ENCODE assay signal across 12 mouse cellular contexts in genomic region chr3:49592706-49593451, GRCm38 (mm10).
A peak's percentile ranks its signal among the peaks of the same experiment; 100 is the strongest.
DNase-seq lines count a peak whose midpoint lies in the region; ATAC-seq and TF ChIP-seq lines count a peak whose summit lies in the region.
"Had no signal": no experiment of that assay in that cellular context is flagged by ENCODE, and none has a peak within 500 bp of the region (broad histone marks: within the 10 kb centered on the region; RNA-seq: fewer than 3 reads in every experiment).

No protein-coding gene starts in this region.

- H3K4me2 ChIP-seq in midbrain, embryonic 16.5 days (ENCODE audit: low read length): no peak overlapping the region
- no peak overlapping the region for H3K4me2 ChIP-seq in embryonic facial prominence, embryonic 11.5 days (ENCODE audit: low read depth, low read length)
- H3K4me2 ChIP-seq in hindbrain, embryonic 12.5 days (replicated peaks): no peak overlapping the region
- peak overlapping the region; percentile 15 for H3K4me2 ChIP-seq in neural tube, embryonic 12.5 days (replicated peaks)
- no peak overlapping the region for H3K4me2 ChIP-seq in lung, postnatal 0 days (replicated peaks; ENCODE audit: low read depth, low read length)

- 54% methylated on average over 9 of the region's 9 CpGs for WGBS in midbrain, embryonic 10.5 days
- 33% methylated on average over 9 of the region's 9 CpGs for WGBS in midbrain, embryonic 16.5 days
- WGBS in embryonic facial prominence, embryonic 11.5 days: 18% methylated on average over 9 of the region's 9 CpGs
- WGBS in hindbrain, embryonic 12.5 days: 16% methylated on average over 9 of the region's 9 CpGs
- 11% methylated on average over 9 of the region's 9 CpGs for WGBS in neural tube, embryonic 12.5 days
- WGBS in lung, postnatal 0 days: 40% methylated on average over 9 of the region's 9 CpGs

- TF ChIP-seq CTCF in lung, postnatal 0 days (IDR thresholded peaks at IDR 0.05): no peak

- peaks cover 14% of the 10 kb centered on the region for H3K4me1 ChIP-seq in midbrain, embryonic 10.5 days
- H3K4me1 ChIP-seq in midbrain, embryonic 16.5 days (ENCODE audit: control insufficient read depth, insufficient read depth, low read length): no peaks in the 10 kb centered on the region
- H3K4me1 ChIP-seq in embryonic facial prominence, embryonic 11.5 days (ENCODE audit: control insufficient read depth, insufficient read depth, low read length): no peaks in the 10 kb centered on the region
- peaks cover 8% of the 10 kb centered on the region for H3K4me1 ChIP-seq in hindbrain, embryonic 12.5 days
- H3K4me1 ChIP-seq in neural tube, embryonic 12.5 days: no peaks in the 10 kb centered on the region; the same call in 1 of the 2 replicates
- H3K4me1 ChIP-seq in lung, postnatal 0 days (ENCODE audit: insufficient read depth, low read depth, low read length): no peaks in the 10 kb centered on the region

- H3K27ac ChIP-seq in midbrain, embryonic 10.5 days (replicated peaks): peak overlapping the region; percentile 69
- no peak overlapping the region for H3K27ac ChIP-seq in midbrain, embryonic 16.5 days (ENCODE audit: low read length)
- peak overlapping the region; percentile 36; the same call in 1 of the 2 replicates for H3K27ac ChIP-seq in embryonic facial prominence, embryonic 11.5 days (replicated peaks; ENCODE audit: low read depth, low read length)
- peak overlapping the region; percentile 67 for H3K27ac ChIP-seq in hindbrain, embryonic 12.5 days
- no peak overlapping the region for H3K27ac ChIP-seq in neural tube, embryonic 12.5 days
- no peak overlapping the region for H3K27ac ChIP-seq in lung, postnatal 0 days (ENCODE audit: low read length)

- no peaks in the 10 kb centered on the region for H3K36me3 ChIP-seq in midbrain, embryonic 10.5 days
- no peaks in the 10 kb centered on the region for H3K36me3 ChIP-seq in midbrain, embryonic 16.5 days (ENCODE audit: control insufficient read depth, insufficient read depth, low read length)
- no peaks in the 10 kb centered on the region for H3K36me3 ChIP-seq in embryonic facial prominence, embryonic 11.5 days (replicated peaks; ENCODE audit: control insufficient read depth, insufficient read depth, low read depth, low read length)
- no peaks in the 10 kb centered on the region for H3K36me3 ChIP-seq in hindbrain, embryonic 12.5 days
- H3K36me3 ChIP-seq in neural tube, embryonic 12.5 days: no peaks in the 10 kb centered on the region
- no peaks in the 10 kb centered on the region for H3K36me3 ChIP-seq in lung, postnatal 0 days (ENCODE audit: insufficient read depth, low read length)

- no peaks in the 10 kb centered on the region for H3K9me3 ChIP-seq in midbrain, embryonic 10.5 days (replicated peaks)
- H3K9me3 ChIP-seq in midbrain, embryonic 16.5 days (replicated peaks; ENCODE audit: control insufficient read depth, low read length, poor library complexity, severe bottlenecking): no peaks in the 10 kb centered on the region
- no peaks in the 10 kb centered on the region for H3K9me3 ChIP-seq in embryonic facial prominence, embryonic 11.5 days (replicated peaks; ENCODE audit: control insufficient read depth, low read length)
- no peaks in the 10 kb centered on the region for H3K9me3 ChIP-seq in hindbrain, embryonic 12.5 days (replicated peaks)
- H3K9me3 ChIP-seq in neural tube, embryonic 12.5 days: no peaks in the 10 kb centered on the region
- no peaks in the 10 kb centered on the region for H3K9me3 ChIP-seq in lung, postnatal 0 days (ENCODE audit: low read length)

- no peak for TF ChIP-seq EP300 in lung, postnatal 0 days (IDR thresholded peaks at IDR 0.05)

- H3K9ac ChIP-seq in midbrain, embryonic 16.5 days (ENCODE audit: low read depth, low read length): no peak overlapping the region
- no peak overlapping the region for H3K9ac ChIP-seq in embryonic facial prominence, embryonic 11.5 days (replicated peaks; ENCODE audit: low read length)
- H3K9ac ChIP-seq in hindbrain, embryonic 12.5 days: no peak overlapping the region
- no peak overlapping the region for H3K9ac ChIP-seq in neural tube, embryonic 12.5 days
- H3K9ac ChIP-seq in lung, postnatal 0 days (replicated peaks; ENCODE audit: low read depth): no peak overlapping the region

- DNase-seq in midbrain, embryonic 10.5 days (ENCODE audit: low spot score): peak; percentile 14
- peak; percentile 69 for DNase-seq in embryonic facial prominence, embryonic 11.5 days (ENCODE audit: low spot score)
- no peak for DNase-seq in left cerebral cortex, postnatal 10 days (ENCODE audit: extremely low spot score in 1 of 2, low spot score in 2 of 2)
- no peak for DNase-seq in lung, postnatal 0 days (ENCODE audit: low spot score)
- no peak for DNase-seq in lung, postnatal 4 days
- DNase-seq: cerebellum, adult 18-20 months; heart, postnatal 10 days; lung, adult 18-20 months; spleen, adult 18-20 months had no signal

- no peak for ATAC-seq in midbrain, embryonic 16.5 days
- ATAC-seq in embryonic facial prominence, embryonic 11.5 days (replicated peaks; ENCODE audit: insufficient number of reproducible peaks, low FRiP score, low TSS enrichment, low read depth): peak; percentile 88
- ATAC-seq in hindbrain, embryonic 12.5 days (ENCODE audit: low FRiP score): peak; percentile 92
- ATAC-seq in neural tube, embryonic 12.5 days (ENCODE audit: low FRiP score, low read depth): peak; percentile 94
- no peak for ATAC-seq in lung, postnatal 0 days

- intact Hi-C loops in left cerebral cortex, postnatal 10 days (cut with DNase I): no loop called here

- no peak overlapping the region for H3K4me3 ChIP-seq in midbrain, embryonic 10.5 days
- no peak overlapping the region for H3K4me3 ChIP-seq in midbrain, embryonic 16.5 days (ENCODE audit: low read depth, low read length)
- no peak overlapping the region for H3K4me3 ChIP-seq in embryonic facial prominence, embryonic 11.5 days (ENCODE audit: low read depth, low read length)
- H3K4me3 ChIP-seq in hindbrain, embryonic 12.5 days: no peak overlapping the region
- no peak overlapping the region for H3K4me3 ChIP-seq in neural tube, embryonic 12.5 days
- no peak overlapping the region for H3K4me3 ChIP-seq in lung, postnatal 0 days (ENCODE audit: low read depth, low read length)

- H3K27me3 ChIP-seq in midbrain, embryonic 10.5 days (ENCODE audit: low read depth, poor library complexity, severe bottlenecking): peaks cover 5% of the 10 kb centered on the region
- H3K27me3 ChIP-seq in midbrain, embryonic 16.5 days (ENCODE audit: control insufficient read depth, insufficient read depth, low read depth, low read length): no peaks in the 10 kb centered on the region
- H3K27me3 ChIP-seq in embryonic facial prominence, embryonic 11.5 days (ENCODE audit: control insufficient read depth, insufficient read depth, low read length): no peaks in the 10 kb centered on the region
- no peaks in the 10 kb centered on the region for H3K27me3 ChIP-seq in hindbrain, embryonic 12.5 days
- no peaks in the 10 kb centered on the region for H3K27me3 ChIP-seq in neural tube, embryonic 12.5 days (replicated peaks)
- H3K27me3 ChIP-seq in lung, postnatal 0 days (replicated peaks; ENCODE audit: insufficient read depth, low read length): no peaks in the 10 kb centered on the region

Comparison
In these comparisons a context has a peak if more than half of its experiments do, and no peak if none do; other contexts are left out.
1. H3K27ac ChIP-seq: peak in midbrain, embryonic 10.5 days (single experiment), embryonic facial prominence, embryonic 11.5 days (single experiment) and hindbrain, embryonic 12.5 days (single experiment); none in midbrain, embryonic 16.5 days (single experiment), neural tube, embryonic 12.5 days (single experiment) and lung, postnatal 0 days (single experiment).
2. DNase-seq: peak in midbrain, embryonic 10.5 days (single experiment) and embryonic facial prominence, embryonic 11.5 days (single experiment); none in left cerebral cortex, postnatal 10 days (0 of 2), lung, postnatal 0 days (single experiment) and lung, postnatal 4 days (0 of 2).
3. ATAC-seq: peak in embryonic facial prominence, embryonic 11.5 days (single experiment), hindbrain, embryonic 12.5 days (single experiment) and neural tube, embryonic 12.5 days (single experiment); none in midbrain, embryonic 16.5 days (single experiment) and lung, postnatal 0 days (single experiment).